Mouse (Mus musculus) neural tube, embryonic 12.5 days (tissue): Measurements from ENCODE around the gene Ankrd9. TPM values are rescaled to one million over a fixed set of nuclear protein-coding genes. Genes with fewer than 3 reads are reported as not detected.

Experiments used
- polyA plus RNA-seq: library from polyadenylated mRNA; unstranded; fragments of >200 nt; fragmentation: Nextera tagmentation; extraction: Ambion mirVana; gene quantifications from 2 replicates; pipeline ENCODE4 v1.2.1, GENCODE M21; 2016

Gene Ankrd9
- polyA plus RNA-seq, 1 experiment from 2014 or later, result 9.5 TPM

Other genes starting within 250 kb of the Ankrd9 start
- gene Wdr20, start 241.1 kb downstream of the Ankrd9 start, polyA plus RNA-seq, result 28.1 and 30.5 TPM in 2 replicates
- gene Mok, start 138.1 kb downstream of the Ankrd9 start, polyA plus RNA-seq, result 9.7 and 10.2 TPM in 2 replicates
- 5.7 and 5.9 TPM in 2 replicates for gene Zfp839, start 128.8 kb downstream of the Ankrd9 start, polyA plus RNA-seq
- 65.3 and 68.3 TPM in 2 replicates for gene Cinp, start 89.9 kb downstream of the Ankrd9 start, polyA plus RNA-seq
- 7.2 and 7.6 TPM in 2 replicates for gene Tecpr2, start 89.8 kb downstream of the Ankrd9 start, polyA plus RNA-seq
- gene Rcor1, start 60.3 kb upstream of the Ankrd9 start, polyA plus RNA-seq, result 7.9 and 8.5 TPM in 2 replicates
- gene Traf3, start 187.3 kb upstream of the Ankrd9 start, polyA plus RNA-seq, result 20.3 and 22.8 TPM in 2 replicates
- gene 4930595D18Rik, start 205.5 kb upstream of the Ankrd9 start, polyA plus RNA-seq, result not detected in 2 replicates